Mouse (Mus musculus) heart, embryonic 14.5 days (tissue): Measurements from ENCODE around the gene Pou2f2. TPM values are rescaled to one million over a fixed set of nuclear protein-coding genes. Genes with fewer than 3 reads are reported as not detected.

Source experiments
- ATAC-seq: fragments of 200-750 bp; cut with Nextera tagmentation; 2 replicates; pipeline ENCODE4 v1.8.0; 2017; ENCODE audit warnings: low read depth, moderate TSS enrichment; ENCODE audit not compliant: insufficient number of reproducible peaks, insufficient read depth, low FRiP score
- H3K27ac ChIP-seq, 2 experiments: fragments of 200-500 bp in 1 of 2; fragments of 300-500 bp in 1 of 2; sonication (generic) in 1 of 2; replicated peaks in 1 of 2; 2 replicates each; pipeline ENCODE4 v1.5.1; 2012 to 2014; ENCODE audit warnings: low read depth in 2 of 2, low read length in 2 of 2, control low read depth in 1 of 2, mild to moderate bottlenecking in 1 of 2, mixed read lengths in 1 of 2; ENCODE audit not compliant: control insufficient read depth in 1 of 2, insufficient read depth in 1 of 2
- H3K27me3 ChIP-seq: fragments of 300-500 bp; sonication (generic); 2 replicates; pipeline ENCODE4 v1.6.1; 2014; ENCODE audit warnings: mild to moderate bottlenecking, low read length, control low read depth; ENCODE audit not compliant: control insufficient read depth, insufficient read depth
- H3K36me3 ChIP-seq: fragments of 300-500 bp; sonication (generic); 2 replicates; pipeline ENCODE4 v1.6.1; 2014; ENCODE audit warnings: mild to moderate bottlenecking, control low read depth, low read length, mixed read lengths; ENCODE audit not compliant: control insufficient read depth, insufficient read depth
- H3K4me1 ChIP-seq, 2 experiments: fragments of 200-500 bp in 1 of 2; fragments of 300-500 bp in 1 of 2; sonication (generic) in 1 of 2; 2 replicates each; pipeline ENCODE4 v1.6.1; 2012 to 2014; ENCODE audit warnings: low read length in 2 of 2, control low read depth in 1 of 2, mixed read lengths in 1 of 2; ENCODE audit not compliant: control insufficient read depth in 2 of 2, insufficient read depth in 2 of 2
- H3K4me2 ChIP-seq: fragments of 300-500 bp; sonication (generic); 2 replicates; pipeline ENCODE4 v1.6.1; 2014; ENCODE audit warnings: mild to moderate bottlenecking, low read length
- H3K4me3 ChIP-seq, 2 experiments: fragments of 200-500 bp in 1 of 2; fragments of 300-500 bp in 1 of 2; sonication (generic) in 1 of 2; 2 replicates each; pipeline ENCODE4 v1.5.1; 2012 to 2014; ENCODE audit warnings: low read length in 2 of 2, mild to moderate bottlenecking in 2 of 2, control low read depth in 1 of 2, low read depth in 1 of 2, moderate library complexity in 1 of 2; ENCODE audit not compliant: control insufficient read depth in 1 of 2, insufficient read depth in 1 of 2
- H3K9ac ChIP-seq: fragments of 300-500 bp; sonication (generic); 2 replicates; pipeline ENCODE4 v1.6.1; 2014; ENCODE audit warnings: mild to moderate bottlenecking, low read length
- H3K9me3 ChIP-seq: fragments of 300-500 bp; sonication (generic); 2 replicates; pipeline ENCODE4 v1.6.1; 2016; ENCODE audit warnings: low read length, control low read depth; ENCODE audit not compliant: control insufficient read depth
- WGBS: fragments of 180-500 bp; shearing (Covaris S2); extraction: QIAGEN DNeasy Blood & Tissue Kit; methylation state at CpG from one replicate; pipeline ENCODE4 v1.1.7; 2014; 5-methylcytosine and 5-hydroxymethylcytosine counted together
- polyA plus RNA-seq: library from polyadenylated mRNA; unstranded; fragments of >200 nt; fragmentation: Nextera tagmentation; extraction: Ambion mirVana; gene quantifications from 2 replicates; pipeline ENCODE4 v1.2.1, GENCODE M21; 2014

The Pou2f2 gene
- polyA plus RNA-seq, 1 experiment from 2014 or later: 0.50 TPM

DNA sequence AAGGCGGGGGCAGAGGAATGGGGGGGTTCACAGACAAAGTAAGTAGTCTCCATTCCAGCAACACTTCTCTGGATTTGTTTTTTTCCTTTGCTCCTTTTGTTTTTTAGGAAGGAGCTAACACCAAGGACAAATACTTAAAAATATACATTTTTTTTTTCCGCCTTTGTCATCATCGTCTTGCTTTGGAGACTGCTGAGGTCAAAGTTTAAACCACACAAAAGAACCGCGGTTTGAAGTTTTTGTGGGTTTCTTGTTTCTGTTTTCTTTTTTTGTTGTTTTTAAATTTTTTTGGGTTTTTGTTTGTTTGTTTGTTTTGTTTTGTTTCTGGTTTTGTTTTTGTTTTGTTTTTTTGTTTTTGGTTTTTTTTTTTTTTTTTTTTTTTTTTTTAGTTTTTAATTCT, 91.6 kb downstream of the Pou2f2 start:
- H3K9ac ChIP-seq: no peak overlapping the region
- 85% methylated on average over 5 of the region's 5 CpGs for WGBS
- peaks cover 24% of the 10 kb centered on the region for H3K36me3 ChIP-seq
- H3K4me3 ChIP-seq: no peak overlapping the region
- H3K27me3 ChIP-seq: 0 out of 2 replicates have a peak, but pooled peaks cover 6% of the 10 kb centered on the region
- H3K9me3 ChIP-seq: no peaks in the 10 kb centered on the region
- no peak overlapping the region for H3K4me2 ChIP-seq
- no peak overlapping the region for H3K27ac ChIP-seq
- peaks cover 0 to 15% of the 10 kb centered on the region in 2 experiments; a peak in 3 of 4 replicates for H3K4me1 ChIP-seq
- ATAC-seq: no peak

DNA sequence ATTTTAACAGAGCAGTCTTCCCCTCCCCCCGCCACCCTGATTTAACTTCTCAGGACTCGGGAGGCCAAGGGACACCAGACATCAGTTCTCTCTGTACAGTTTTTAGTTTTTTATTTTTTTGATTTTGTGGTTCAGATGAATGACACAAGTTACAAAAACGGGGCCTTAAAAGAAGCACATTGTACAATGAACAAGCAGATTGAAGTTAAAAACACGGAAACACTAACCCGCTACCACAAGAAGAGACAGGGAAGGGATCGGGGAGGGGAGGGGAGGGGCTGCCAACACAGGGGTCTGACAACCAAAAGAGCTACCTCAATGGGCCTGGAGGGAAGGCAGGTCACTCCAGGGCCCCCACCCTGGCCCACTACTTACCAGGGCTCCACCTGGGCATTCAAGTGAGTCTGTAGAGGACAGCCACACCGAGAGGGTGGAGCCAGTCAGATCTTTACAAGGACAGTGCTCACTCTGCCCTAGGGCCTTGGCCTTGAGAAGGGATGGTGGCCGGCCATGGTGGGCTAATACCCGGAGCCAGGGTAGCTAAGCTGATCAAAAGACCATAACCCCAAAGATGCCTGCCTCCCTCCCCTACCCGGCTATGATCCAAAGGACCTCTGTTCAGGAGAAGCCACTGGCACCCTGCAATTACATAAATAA, 92.1 kb downstream of the Pou2f2 start:
- H3K27ac ChIP-seq: no peak overlapping the region
- no peaks in the 10 kb centered on the region for H3K9me3 ChIP-seq
- 0 out of 2 replicates have a peak, but pooled peaks cover under 1% of the 10 kb centered on the region for H3K27me3 ChIP-seq
- H3K4me3 ChIP-seq: no peak overlapping the region
- H3K4me1 ChIP-seq: peaks cover 3 to 19% of the 10 kb centered on the region in 2 experiments; a peak in 3 of 4 replicates
- WGBS: 69% methylated on average over 10 of the region's 10 CpGs
- H3K36me3 ChIP-seq: peaks cover 30% of the 10 kb centered on the region
- no peak overlapping the region for H3K9ac ChIP-seq
- ATAC-seq: no peak
- no peak overlapping the region for H3K4me2 ChIP-seq

DNA sequence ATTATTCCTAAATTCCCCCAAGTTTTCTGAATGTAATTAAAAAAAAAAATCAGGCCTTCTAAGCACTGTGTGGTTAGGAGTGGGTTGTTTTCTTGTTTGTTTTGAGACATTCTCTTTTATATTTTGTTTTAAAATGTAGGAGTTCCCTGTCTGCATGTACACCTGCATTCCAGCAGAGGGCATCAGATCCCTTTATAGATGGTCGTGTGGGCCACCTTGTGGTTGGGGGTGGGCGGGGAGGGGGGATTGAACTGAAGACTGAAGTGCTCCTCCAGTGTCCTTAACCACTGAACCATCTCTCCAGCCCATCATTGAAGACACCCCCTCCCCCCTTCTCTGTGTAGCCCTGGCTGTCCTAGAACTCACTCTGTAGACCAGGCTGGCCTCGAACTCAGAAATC, 92.9 kb downstream of the Pou2f2 start:
- Histone ChIP-seq H3K4me1 (peaks cover 3 to 19% of the 10 kb centered on the region in 2 experiments; a peak in 3 of 4 replicates), H3K9ac (no peak overlapping the region), H3K4me2 (no peak overlapping the region), H3K27ac (no peak overlapping the region), H3K27me3 (no peaks in the 10 kb centered on the region), H3K9me3 (no peaks in the 10 kb centered on the region), H3K36me3 (peaks cover 38% of the 10 kb centered on the region), H3K4me3 (no peak overlapping the region)
- 52% methylated on average over 3 of the region's 3 CpGs for WGBS
- ATAC-seq: no peak

- Histone ChIP-seq H3K4me3 (no peak overlapping the region), H3K9ac (no peak overlapping the region), H3K36me3 (peaks cover 58% of the 10 kb centered on the region), H3K4me2 (no peak overlapping the region), H3K4me1 (peaks cover 3 to 19% of the 10 kb centered on the region in 2 experiments; a peak in 3 of 4 replicates), H3K9me3 (no peaks in the 10 kb centered on the region), H3K27ac (peak overlapping the region in 1 of 2 experiments; percentile 29; a peak in 1 of 4 replicates), H3K27me3 (no peaks in the 10 kb centered on the region)
- WGBS: 50% methylated on average over 5 of the region's 5 CpGs
- ATAC-seq: no peak
Measured at GRCm38 (mm10) chr7:25084621-25085020, 94.9 kb downstream of the Pou2f2 start.

GRCm38 (mm10) chr7:25082510-25082909, 97.0 kb downstream of the Pou2f2 start:
- 91% methylated on average over 4 of the region's 4 CpGs for WGBS
- H3K4me2 ChIP-seq: no peak overlapping the region
- H3K27ac ChIP-seq: no peak overlapping the region
- ATAC-seq: no peak
- peaks cover 64% of the 10 kb centered on the region for H3K36me3 ChIP-seq
- H3K9ac ChIP-seq: no peak overlapping the region
- no peaks in the 10 kb centered on the region for H3K27me3 ChIP-seq
- H3K9me3 ChIP-seq: no peaks in the 10 kb centered on the region
- no peak overlapping the region for H3K4me3 ChIP-seq
- H3K4me1 ChIP-seq: peaks cover 6 to 34% of the 10 kb centered on the region in 2 experiments

- 93% methylated on average over 13 of the region's 13 CpGs for WGBS
- ATAC-seq: no peak
- H3K9me3 ChIP-seq: no peaks in the 10 kb centered on the region
- H3K4me1 ChIP-seq: peaks cover 9 to 41% of the 10 kb centered on the region in 2 experiments
- no peak overlapping the region for H3K9ac ChIP-seq
- no peak overlapping the region for H3K4me2 ChIP-seq
- no peak overlapping the region for H3K27ac ChIP-seq
- no peak overlapping the region for H3K4me3 ChIP-seq
- H3K36me3 ChIP-seq: peaks cover 64% of the 10 kb centered on the region
- no peaks in the 10 kb centered on the region for H3K27me3 ChIP-seq
Measured at GRCm38 (mm10) chr7:25080431-25080830, 99.1 kb downstream of the Pou2f2 start.

DNA sequence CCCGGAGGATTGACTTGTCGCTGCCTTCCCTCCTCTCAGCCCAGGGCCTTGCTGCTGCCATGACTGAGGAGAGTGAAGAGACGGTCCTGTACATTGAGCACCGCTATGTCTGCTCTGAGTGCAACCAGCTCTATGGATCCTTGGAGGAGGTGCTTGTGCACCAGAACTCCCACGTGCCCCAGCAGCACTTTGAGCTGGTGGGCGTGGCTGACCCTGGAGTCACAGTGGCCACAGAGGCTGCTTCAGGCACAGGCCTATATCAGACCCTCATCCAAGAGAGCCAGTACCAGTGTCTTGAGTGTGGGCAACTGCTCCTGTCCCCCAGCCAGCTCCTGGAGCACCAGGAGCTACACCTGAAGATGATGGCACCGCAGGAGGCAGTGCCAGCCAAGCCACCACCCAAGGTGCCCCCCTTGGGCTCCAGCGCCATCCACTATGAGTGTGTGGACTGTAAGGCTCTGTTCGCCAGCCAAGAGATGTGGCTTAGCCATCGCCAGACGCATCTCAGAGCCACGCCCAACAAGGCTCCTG, 100.0 kb downstream of the Pou2f2 start:
- Histone ChIP-seq H3K27me3 (no peaks in the 10 kb centered on the region), H3K9me3 (no peaks in the 10 kb centered on the region), H3K4me1 (peaks cover 9 to 32% of the 10 kb centered on the region in 2 experiments), H3K9ac (no peak overlapping the region), H3K4me3 (no peak overlapping the region), H3K36me3 (peaks cover 56% of the 10 kb centered on the region), H3K4me2 (no peak overlapping the region), H3K27ac (no peak overlapping the region)
- no peak for ATAC-seq
- 78% methylated on average over 12 of the region's 12 CpGs for WGBS
